Mouse (Mus musculus) limb, embryonic 11.5 days (tissue): Measurements from ENCODE around the gene C1qtnf4. TPM values are rescaled to one million over a fixed set of nuclear protein-coding genes. Genes with fewer than 3 reads are reported as not detected.

Experiments used
- ATAC-seq: fragments of 200-750 bp; cut with Nextera tagmentation; 2 replicates; pipeline ENCODE4 v1.8.0; 2017; ENCODE audit warnings: low read depth; ENCODE audit not compliant: insufficient number of reproducible peaks, low FRiP score, low TSS enrichment
- DNase-seq: peaks from one replicate; pipeline ENCODE4 v3.0.0-alpha.2; 2015; ENCODE audit warnings: low spot score
- H3K27ac ChIP-seq: fragments of 300-500 bp; sonication (generic); replicated peaks from 2 replicates; pipeline ENCODE4 v1.5.1; 2014; ENCODE audit warnings: low read depth, mild to moderate bottlenecking, low read length
- H3K27me3 ChIP-seq: fragments of 300-500 bp; sonication (generic); 2 replicates; pipeline ENCODE4 v1.6.1; 2014; ENCODE audit warnings: mild to moderate bottlenecking, low read length, mixed read lengths; ENCODE audit not compliant: control insufficient read depth, insufficient read depth
- H3K36me3 ChIP-seq: fragments of 300-500 bp; sonication (generic); 2 replicates; pipeline ENCODE4 v1.6.1; 2014; ENCODE audit warnings: mild to moderate bottlenecking, low read length, moderate library complexity, mixed read lengths; ENCODE audit not compliant: control insufficient read depth, insufficient read depth
- H3K4me1 ChIP-seq: fragments of 300-500 bp; sonication (generic); 2 replicates; pipeline ENCODE4 v1.6.1; 2014; ENCODE audit warnings: low read length, mixed read lengths; ENCODE audit not compliant: control insufficient read depth, insufficient read depth
- H3K4me2 ChIP-seq: fragments of 300-500 bp; sonication (generic); 2 replicates; pipeline ENCODE4 v1.6.1; 2014; ENCODE audit warnings: low read depth, mild to moderate bottlenecking, moderate library complexity; ENCODE audit not compliant: severe bottlenecking
- H3K4me3 ChIP-seq: fragments of 300-500 bp; sonication (generic); 2 replicates; pipeline ENCODE4 v1.5.1; 2014; ENCODE audit warnings: low read depth, low read length
- H3K9ac ChIP-seq: fragments of 300-500 bp; sonication (generic); 2 replicates; pipeline ENCODE4 v1.6.1; 2014; ENCODE audit warnings: mild to moderate bottlenecking, low read length
- H3K9me3 ChIP-seq: fragments of 300-500 bp; sonication (generic); 2 replicates; pipeline ENCODE4 v1.6.1; 2016; ENCODE audit warnings: low read length; ENCODE audit not compliant: control insufficient read depth
- WGBS: fragments of 180-500 bp; shearing (Covaris S2); extraction: QIAGEN DNeasy Blood & Tissue Kit; methylation state at CpG from one replicate; pipeline ENCODE4 v1.1.7; 2014; 5-methylcytosine and 5-hydroxymethylcytosine counted together
- polyA plus RNA-seq: library from polyadenylated mRNA; unstranded; fragments of >200 nt; fragmentation: Nextera tagmentation; extraction: Ambion mirVana; gene quantifications from 2 replicates; pipeline ENCODE4 v1.2.1, GENCODE M21; 2014

Gene C1qtnf4
- polyA plus RNA-seq, 1 experiment from 2014 or later, result 10.2 TPM

DNA sequence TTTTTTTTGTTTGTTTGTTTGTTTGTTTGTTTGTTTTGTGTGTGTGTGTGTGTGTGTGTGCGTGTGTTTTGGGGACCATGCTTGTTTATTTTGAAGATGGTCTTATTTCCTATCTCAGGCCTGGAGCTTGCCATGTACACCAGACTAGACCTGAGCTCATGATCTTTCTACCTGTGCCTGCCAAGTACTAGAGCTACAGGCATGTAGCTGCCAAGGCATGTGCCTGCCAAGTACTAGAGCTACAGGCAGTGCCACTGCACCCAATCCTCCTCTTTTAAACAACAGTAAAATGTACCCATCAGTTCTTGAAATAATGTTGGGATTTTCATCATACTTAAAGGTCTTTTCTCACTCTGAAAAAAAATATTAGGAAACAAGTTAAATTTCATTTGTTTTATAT, 11.6 kb upstream of the C1qtnf4 start:
- no peak overlapping the region for H3K9ac ChIP-seq
- 89% methylated on average over 1 of the region's 1 CpGs for WGBS
- no peaks in the 10 kb centered on the region for H3K4me1 ChIP-seq
- no peak overlapping the region for H3K4me2 ChIP-seq
- no peak for DNase-seq
- H3K4me3 ChIP-seq, result no peak overlapping the region
- no peak for ATAC-seq
- H3K27me3 ChIP-seq, result no peaks in the 10 kb centered on the region
- no peak overlapping the region for H3K27ac ChIP-seq
- H3K36me3 ChIP-seq, result no peaks in the 10 kb centered on the region
- no peaks in the 10 kb centered on the region for H3K9me3 ChIP-seq

DNA sequence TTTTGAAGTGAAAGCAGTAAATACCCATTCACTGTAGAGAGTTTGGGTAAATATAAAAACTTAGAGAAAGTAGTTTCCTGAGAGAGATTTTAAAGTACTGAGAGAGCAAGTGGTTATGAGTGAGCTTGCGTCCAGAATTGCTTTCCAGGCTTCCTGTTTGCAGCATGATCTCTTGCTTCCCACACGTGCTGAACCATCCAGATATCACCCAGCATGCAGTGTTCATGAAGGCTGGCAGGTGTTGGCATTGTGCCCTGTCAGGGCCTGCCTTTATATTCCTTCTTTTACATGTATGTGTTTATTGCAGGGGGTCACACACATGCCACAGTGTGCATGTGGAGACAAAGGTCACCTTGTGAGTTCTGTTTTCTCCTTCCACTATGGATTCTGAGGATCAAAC, 10.4 kb upstream of the C1qtnf4 start:
- no peak for ATAC-seq
- Histone ChIP-seq H3K27me3 (no peaks in the 10 kb centered on the region), H3K9ac (no peak overlapping the region), H3K4me2 (no peak overlapping the region), H3K27ac (no peak overlapping the region), H3K4me3 (no peak overlapping the region), H3K36me3 (no peaks in the 10 kb centered on the region), H3K4me1 (no peaks in the 10 kb centered on the region), H3K9me3 (no peaks in the 10 kb centered on the region)
- DNase-seq, result no peak
- 83% methylated on average over 2 of the region's 2 CpGs for WGBS

DNA sequence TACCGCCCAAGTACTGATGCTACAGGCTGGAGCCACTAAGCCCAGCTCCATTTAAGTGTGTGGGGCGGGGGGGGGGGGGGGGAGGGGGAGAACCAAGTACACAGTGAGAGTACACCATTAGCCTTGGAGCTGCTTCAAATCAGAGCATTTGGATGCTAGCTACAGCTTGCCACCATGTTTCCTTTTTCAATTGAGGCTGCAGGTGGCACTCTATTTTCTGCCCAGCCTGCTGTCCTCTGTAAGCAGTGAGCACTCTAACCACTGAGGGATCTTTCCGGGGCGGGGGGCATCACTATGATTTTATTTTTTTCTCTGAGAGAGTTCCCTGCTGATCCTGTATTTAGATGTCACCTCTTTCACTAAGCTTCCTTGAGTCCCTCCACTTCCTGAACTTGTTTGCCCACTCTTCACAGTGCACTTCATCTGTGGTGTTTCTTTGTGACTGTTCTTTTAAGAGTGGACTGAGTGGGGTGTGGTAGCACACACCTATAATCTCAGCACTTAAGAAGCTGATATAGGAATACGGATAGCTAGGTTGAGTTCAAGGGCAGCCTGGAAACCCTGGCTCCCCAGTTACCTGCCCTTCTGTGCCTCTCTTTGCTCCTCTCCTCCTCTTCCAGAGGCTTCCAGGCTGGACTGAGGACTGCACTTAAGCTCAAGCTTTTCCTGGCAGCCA, 7.9 kb upstream of the C1qtnf4 start:
- H3K27me3 ChIP-seq, result no peaks in the 10 kb centered on the region
- no peak overlapping the region for H3K9ac ChIP-seq
- no peak overlapping the region for H3K4me2 ChIP-seq
- H3K4me1 ChIP-seq, result no peaks in the 10 kb centered on the region
- WGBS, result 66% methylated on average over 4 of the region's 5 CpGs
- no peak overlapping the region for H3K27ac ChIP-seq
- H3K9me3 ChIP-seq, result no peaks in the 10 kb centered on the region
- no peaks in the 10 kb centered on the region for H3K36me3 ChIP-seq
- ATAC-seq (no peak), DNase-seq (no peak)
- no peak overlapping the region for H3K4me3 ChIP-seq

- no peak for DNase-seq
- ATAC-seq, result no peak
- no peaks in the 10 kb centered on the region for H3K36me3 ChIP-seq
- no peak overlapping the region for H3K27ac ChIP-seq
- H3K4me3 ChIP-seq, result no peak overlapping the region
- H3K9me3 ChIP-seq, result no peaks in the 10 kb centered on the region
- H3K9ac ChIP-seq, result no peak overlapping the region
- no peaks in the 10 kb centered on the region; the same call in 1 of the 2 replicates for H3K27me3 ChIP-seq
- H3K4me1 ChIP-seq, result no peaks in the 10 kb centered on the region
- no peak overlapping the region for H3K4me2 ChIP-seq
Measured at GRCm38 (mm10) chr2:90879419-90879818, 6.2 kb upstream of the C1qtnf4 start.

DNA sequence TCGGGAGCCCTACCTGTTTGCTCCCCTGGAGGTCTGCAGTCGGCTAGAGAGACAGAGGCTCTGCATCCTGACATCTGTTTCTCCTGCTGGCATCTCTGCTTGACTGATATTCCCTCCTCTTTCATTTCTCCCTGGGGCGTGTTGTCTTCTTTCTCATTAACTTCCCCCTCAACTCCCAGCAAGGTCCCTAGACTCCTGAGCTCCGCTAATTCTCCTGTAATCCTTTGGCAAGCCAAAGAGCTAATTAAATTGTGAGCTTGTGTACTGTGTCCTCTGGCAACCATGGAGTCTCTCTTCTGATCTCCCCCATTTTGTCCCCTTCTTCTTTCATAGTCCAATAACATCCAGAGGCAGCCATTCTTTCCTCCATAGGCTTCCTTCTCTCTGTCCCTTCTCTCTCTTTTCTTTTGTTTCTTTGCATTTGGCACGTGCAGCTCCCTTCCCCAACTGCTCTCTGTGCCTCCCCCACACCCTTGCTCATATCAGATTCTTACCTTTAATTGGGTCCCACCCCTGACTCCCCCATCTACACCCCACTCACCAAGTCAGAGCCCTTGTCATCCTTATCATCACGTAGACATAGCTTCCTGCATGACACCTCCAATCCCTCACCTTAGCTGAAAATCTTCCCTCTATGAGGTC, 5.4 kb upstream of the C1qtnf4 start:
- no peak overlapping the region for H3K27ac ChIP-seq
- no peak overlapping the region for H3K4me2 ChIP-seq
- no peak overlapping the region for H3K9ac ChIP-seq
- no peaks in the 10 kb centered on the region for H3K36me3 ChIP-seq
- H3K4me1 ChIP-seq, result no peaks in the 10 kb centered on the region; the same call in 1 of the 2 replicates
- 30% methylated on average over 6 of the region's 6 CpGs for WGBS
- no peak for DNase-seq
- H3K4me3 ChIP-seq, result no peak overlapping the region
- no peak for ATAC-seq
- peaks cover 7% of the 10 kb centered on the region for H3K27me3 ChIP-seq
- H3K9me3 ChIP-seq, result no peaks in the 10 kb centered on the region

GRCm38 (mm10) chr2:90881824-90882223, 3.8 kb upstream of the C1qtnf4 start:
- 72% methylated on average over 2 of the region's 2 CpGs for WGBS
- Histone ChIP-seq H3K27me3 (peaks cover 23% of the 10 kb centered on the region), H3K9ac (no peak overlapping the region), H3K4me2 (no peak overlapping the region), H3K4me3 (no peak overlapping the region), H3K36me3 (no peaks in the 10 kb centered on the region), H3K4me1 (peaks cover 3% of the 10 kb centered on the region), H3K27ac (no peak overlapping the region), H3K9me3 (no peaks in the 10 kb centered on the region)
- ATAC-seq, result no peak
- no peak for DNase-seq

- no peak overlapping the region for H3K27ac ChIP-seq
- H3K4me2 ChIP-seq, result peak overlapping the region; percentile 95
- H3K4me1 ChIP-seq, result peaks cover 3% of the 10 kb centered on the region
- peaks cover 52% of the 10 kb centered on the region for H3K27me3 ChIP-seq
- DNase-seq (no peak), ATAC-seq (no peak)
- 44% methylated on average over 6 of the region's 6 CpGs for WGBS
- H3K36me3 ChIP-seq, result no peaks in the 10 kb centered on the region
- H3K9ac ChIP-seq, result no peak overlapping the region
- H3K9me3 ChIP-seq, result no peaks in the 10 kb centered on the region
- peak overlapping the region; percentile 55; the same call in 1 of the 2 replicates for H3K4me3 ChIP-seq
Measured at GRCm38 (mm10) chr2:90886436-90886835, 776 bp downstream of the C1qtnf4 start.

GRCm38 (mm10) chr2:90887627-90888026, 2.0 kb downstream of the C1qtnf4 start:
- Histone ChIP-seq H3K4me3 (no peak overlapping the region), H3K36me3 (no peaks in the 10 kb centered on the region), H3K4me2 (no peak overlapping the region), H3K9ac (no peak overlapping the region), H3K4me1 (peaks cover 3% of the 10 kb centered on the region), H3K27me3 (peaks cover 52% of the 10 kb centered on the region), H3K27ac (no peak overlapping the region), H3K9me3 (no peaks in the 10 kb centered on the region)
- WGBS, result 72% methylated on average over 5 of the region's 5 CpGs
- ATAC-seq (no peak), DNase-seq (no peak)
